Mouse (Mus musculus) large intestine, adult 2 months (tissue): ENCODE results near the gene Tmem212. TPM values are rescaled to one million over a fixed set of nuclear protein-coding genes. Genes with fewer than 3 reads are reported as not detected.
A peak's percentile ranks its signal among the peaks of the same experiment; 100 is the strongest.

Source experiments
- DNase-seq: peaks from one replicate; pipeline ENCODE4 v3.0.0-alpha.2; 2012; ENCODE audit warnings: low read depth, low spot score
- WGBS: fragments of 180-500 bp; shearing (Covaris S2); methylation state at CpG from one replicate; pipeline ENCODE4 v1.1.7; 2018; 5-methylcytosine and 5-hydroxymethylcytosine counted together
- polyA plus RNA-seq: library from polyadenylated mRNA; depleted of rRNA; stranded (reverse); fragments of >200 nt; gene quantifications from 2 replicates; pipeline ENCODE4 v1.2.3, GENCODE M21; 2012; rRNA removed

Gene Tmem212
- polyA plus RNA-seq, 1 experiment, result not detected

GRCm38 (mm10) chr3:27858441-27859115 is 37.6 kb downstream of the Tmem212 start:
- no peak for DNase-seq
- 46% methylated on average over 5 of the region's 5 CpGs for WGBS

GRCm38 (mm10) chr3:27856288-27856687 is 39.9 kb downstream of the Tmem212 start:
- DNase-seq, result no peak
- 77% methylated on average over 2 of the region's 2 CpGs for WGBS

- WGBS, result 69% methylated on average over 5 of the region's 5 CpGs
- no peak for DNase-seq
These were observed 41.6 kb downstream of the Tmem212 start for GRCm38 (mm10) chr3:27854431-27855180.

GRCm38 (mm10) chr3:27843266-27843665 is 52.9 kb downstream of the Tmem212 start:
- DNase-seq, result no peak
- WGBS, result 82% methylated on average over 5 of the region's 5 CpGs

- DNase-seq, result no peak
- WGBS, result 84% methylated on average over 5 of the region's 5 CpGs
These were observed 53.3 kb downstream of the Tmem212 start for GRCm38 (mm10) chr3:27842856-27843255.

GRCm38 (mm10) chr3:27840311-27840710 is 55.9 kb downstream of the Tmem212 start:
- WGBS, result 75% methylated on average over 9 of the region's 9 CpGs
- DNase-seq, result no peak

- WGBS, result 50% methylated on average over 3 of the region's 3 CpGs
- no peak for DNase-seq
These were observed 56.4 kb downstream of the Tmem212 start for GRCm38 (mm10) chr3:27839795-27840194.

- no peak for DNase-seq
- 91% methylated on average over 9 of the region's 9 CpGs for WGBS
These were observed 56.9 kb downstream of the Tmem212 start for GRCm38 (mm10) chr3:27839231-27839630.

GRCm38 (mm10) chr3:27836297-27836696 is 59.9 kb downstream of the Tmem212 start:
- no peak for DNase-seq
- WGBS, result 84% methylated on average over 3 of the region's 3 CpGs

- 94% methylated on average over 8 of the region's 8 CpGs for WGBS
- no peak for DNase-seq
These were observed 60.4 kb downstream of the Tmem212 start for GRCm38 (mm10) chr3:27835786-27836185.

- WGBS, result 34% methylated on average over 3 of the region's 3 CpGs
- peak; percentile 4 for DNase-seq
These were observed 67.4 kb downstream of the Tmem212 start for GRCm38 (mm10) chr3:27828755-27829154.

GRCm38 (mm10) chr3:27827236-27827635 is 68.9 kb downstream of the Tmem212 start:
- DNase-seq, result no peak
- WGBS, result 93% methylated on average over 3 of the region's 3 CpGs

- WGBS, result 51% methylated on average over 4 of the region's 4 CpGs
- DNase-seq, result no peak
These were observed 70.2 kb downstream of the Tmem212 start for GRCm38 (mm10) chr3:27825985-27826384.

Other genes with a start within 250 kb of the Tmem212 start
- gene Fndc3b, start 185.1 kb downstream of the Tmem212 start, polyA plus RNA-seq, result 5.7 and 8.6 TPM in 2 replicates
- 23.3 and 30.1 TPM in 2 replicates for gene Pld1, start 42.3 kb upstream of the Tmem212 start, polyA plus RNA-seq